Mouse (Mus musculus) neural tube, embryonic 15.5 days (tissue): ENCODE results near the gene Sema4c. TPM values are rescaled to one million over a fixed set of nuclear protein-coding genes. Genes with fewer than 3 reads are reported as not detected.
A peak's percentile ranks its signal among the peaks of the same experiment; 100 is the strongest.

Experiments
- ATAC-seq: fragments of 200-750 bp; cut with Nextera tagmentation; 2 replicates; pipeline ENCODE4 v1.8.0; 2017; ENCODE audit warnings: mild to moderate bottlenecking, moderate TSS enrichment, moderate library complexity; ENCODE audit not compliant: low FRiP score
- H3K27ac ChIP-seq: fragments of 300-500 bp; sonication (generic); replicated peaks from 2 replicates; pipeline ENCODE4 v1.5.1; 2015; ENCODE audit warnings: mild to moderate bottlenecking, inconsistent platforms
- H3K27me3 ChIP-seq: fragments of 300-500 bp; sonication (generic); replicated peaks from 2 replicates; pipeline ENCODE4 v1.6.1; 2015; ENCODE audit warnings: inconsistent platforms
- H3K36me3 ChIP-seq: fragments of 300-500 bp; sonication (generic); 2 replicates; pipeline ENCODE4 v1.6.1; 2015; ENCODE audit warnings: inconsistent platforms
- H3K4me1 ChIP-seq: fragments of 300-500 bp; sonication (generic); 2 replicates; pipeline ENCODE4 v1.6.1; 2015; ENCODE audit warnings: inconsistent platforms
- H3K4me2 ChIP-seq: fragments of 300-500 bp; sonication (generic); 2 replicates; pipeline ENCODE4 v1.6.1; 2015; ENCODE audit warnings: inconsistent platforms, mild to moderate bottlenecking, moderate library complexity
- H3K4me3 ChIP-seq: fragments of 300-500 bp; sonication (generic); replicated peaks from 2 replicates; pipeline ENCODE4 v1.5.1; 2015; ENCODE audit warnings: mild to moderate bottlenecking, inconsistent platforms
- H3K9ac ChIP-seq: fragments of 300-500 bp; sonication (generic); replicated peaks from 2 replicates; pipeline ENCODE4 v1.6.1; 2015; ENCODE audit warnings: mild to moderate bottlenecking, inconsistent platforms
- H3K9me3 ChIP-seq: fragments of 300-500 bp; sonication (generic); replicated peaks from 2 replicates; pipeline ENCODE4 v1.6.1; 2016; ENCODE audit warnings: inconsistent platforms
- WGBS: fragments of 180-500 bp; shearing (Covaris S2); methylation state at CpG from one replicate; pipeline ENCODE4 v1.1.7; 2015; ENCODE audit warnings: mixed read lengths; 5-methylcytosine and 5-hydroxymethylcytosine counted together
- polyA plus RNA-seq: library from polyadenylated mRNA; unstranded; fragments of >200 nt; fragmentation: Nextera tagmentation; extraction: Ambion mirVana; gene quantifications from 2 replicates; pipeline ENCODE4 v1.2.1, GENCODE M21; 2015

The Sema4c gene
- polyA plus RNA-seq, 1 experiment from 2014 or later, result 20.8 TPM

DNA sequence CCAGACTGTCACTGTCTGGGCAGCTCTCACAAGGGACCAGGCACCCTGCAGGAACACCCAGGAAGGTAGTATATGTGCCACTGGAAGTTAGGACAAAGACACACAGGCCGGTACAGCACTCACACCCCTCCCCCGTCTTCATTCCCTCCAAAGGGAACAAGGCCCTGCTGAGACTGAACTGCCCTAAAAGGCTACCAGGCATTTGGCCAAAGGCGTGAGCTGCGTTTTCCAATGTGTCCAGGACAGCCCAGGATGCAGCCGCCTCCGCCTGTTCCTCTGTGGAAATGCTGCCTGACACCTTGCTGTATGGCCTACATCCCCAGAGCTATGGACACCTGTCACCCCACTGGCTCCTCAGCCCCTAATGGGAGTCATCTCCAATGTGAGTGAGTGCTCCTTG lies 31.3 kb upstream of the Sema4c start:
- no peak for ATAC-seq
- Histone ChIP-seq H3K36me3 (no peaks in the 10 kb centered on the region), H3K9ac (no peak overlapping the region), H3K27me3 (no peaks in the 10 kb centered on the region), H3K4me1 (peaks cover 27% of the 10 kb centered on the region), H3K4me3 (no peak overlapping the region), H3K27ac (peak overlapping the region; percentile 28), H3K4me2 (no peak overlapping the region), H3K9me3 (no peaks in the 10 kb centered on the region)
- 47% methylated on average over 6 of the region's 6 CpGs for WGBS

GRCm38 (mm10) chr1:36588476-36589450 lies 30.6 kb upstream of the Sema4c start:
- no peak overlapping the region for H3K9ac ChIP-seq
- no peaks in the 10 kb centered on the region for H3K36me3 ChIP-seq
- H3K4me1 ChIP-seq, result peaks cover 27% of the 10 kb centered on the region
- H3K9me3 ChIP-seq, result no peaks in the 10 kb centered on the region
- WGBS, result 67% methylated on average over 13 of the region's 13 CpGs
- no peak for ATAC-seq
- peak overlapping the region; percentile 28; the same call in 1 of the 2 replicates for H3K27ac ChIP-seq
- peaks cover 3% of the 10 kb centered on the region; the same call in 1 of the 2 replicates for H3K27me3 ChIP-seq
- H3K4me2 ChIP-seq, result no peak overlapping the region
- H3K4me3 ChIP-seq, result no peak overlapping the region

DNA sequence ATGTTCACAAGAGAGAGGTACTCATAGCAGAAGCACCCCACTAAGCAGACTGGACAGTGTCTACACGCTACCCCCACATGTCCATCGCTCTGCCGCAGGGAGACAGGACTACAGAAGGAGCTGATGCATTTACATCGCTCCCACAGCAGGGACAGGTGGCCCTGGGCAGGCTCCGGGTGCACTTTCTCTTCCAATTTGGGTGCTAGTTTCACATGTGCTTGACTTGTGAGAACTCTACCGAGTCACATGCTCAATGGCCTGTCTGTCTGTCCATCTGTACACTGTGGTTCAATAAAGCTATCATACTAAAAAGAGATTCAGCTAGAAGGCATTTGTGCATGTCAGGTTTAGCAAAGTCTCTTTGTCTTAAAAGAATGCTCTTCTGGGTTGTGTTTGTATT lies 29.7 kb upstream of the Sema4c start:
- Histone ChIP-seq H3K4me1 (peaks cover 27% of the 10 kb centered on the region), H3K27ac (no peak overlapping the region), H3K36me3 (no peaks in the 10 kb centered on the region), H3K9me3 (no peaks in the 10 kb centered on the region), H3K9ac (no peak overlapping the region), H3K4me3 (no peak overlapping the region), H3K4me2 (no peak overlapping the region), H3K27me3 (peaks cover 10% of the 10 kb centered on the region)
- ATAC-seq, result no peak
- 92% methylated on average over 6 of the region's 6 CpGs for WGBS

GRCm38 (mm10) chr1:36586288-36586687 lies 28.1 kb upstream of the Sema4c start:
- peaks cover 30% of the 10 kb centered on the region for H3K4me1 ChIP-seq
- no peak overlapping the region for H3K4me2 ChIP-seq
- H3K4me3 ChIP-seq, result no peak overlapping the region
- no peak overlapping the region for H3K9ac ChIP-seq
- H3K9me3 ChIP-seq, result no peaks in the 10 kb centered on the region
- 34% methylated on average over 4 of the region's 4 CpGs for WGBS
- H3K27ac ChIP-seq, result no peak overlapping the region
- no peak for ATAC-seq
- H3K36me3 ChIP-seq, result no peaks in the 10 kb centered on the region
- peaks cover 10% of the 10 kb centered on the region for H3K27me3 ChIP-seq

- Histone ChIP-seq H3K9me3 (no peaks in the 10 kb centered on the region), H3K27ac (no peak overlapping the region), H3K4me2 (no peak overlapping the region), H3K4me1 (peaks cover 26% of the 10 kb centered on the region), H3K9ac (no peak overlapping the region), H3K27me3 (peaks cover 10% of the 10 kb centered on the region), H3K4me3 (no peak overlapping the region), H3K36me3 (no peaks in the 10 kb centered on the region)
- no peak for ATAC-seq
- WGBS, result 85% methylated on average over 8 of the region's 8 CpGs
Observed at GRCm38 (mm10) chr1:36583408-36584116, 25.4 kb upstream of the Sema4c start.

DNA sequence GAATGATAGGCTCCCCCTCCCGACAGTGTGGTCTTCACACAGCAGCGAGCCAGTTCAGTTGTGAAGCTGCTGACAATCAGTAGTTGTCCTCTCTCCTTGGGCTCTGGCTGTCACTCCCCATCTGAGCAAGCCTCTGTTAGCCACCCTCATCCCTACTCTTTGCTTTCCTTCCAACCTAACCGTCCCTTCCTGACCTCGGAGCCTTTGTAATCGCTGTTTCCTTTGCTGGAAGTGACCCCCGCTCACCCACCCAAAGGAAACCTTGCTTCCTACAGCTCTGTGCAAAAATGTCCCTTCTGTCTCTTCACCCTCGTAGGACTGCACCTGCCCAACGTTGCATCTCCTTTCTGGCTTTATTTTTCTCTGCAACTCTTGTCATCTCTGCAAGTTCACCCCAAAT lies 24.1 kb upstream of the Sema4c start:
- H3K9ac ChIP-seq, result no peak overlapping the region
- H3K27ac ChIP-seq, result no peak overlapping the region
- no peak overlapping the region for H3K4me2 ChIP-seq
- WGBS, result 86% methylated on average over 8 of the region's 8 CpGs
- peaks cover 22% of the 10 kb centered on the region for H3K4me1 ChIP-seq
- peaks cover 10% of the 10 kb centered on the region for H3K27me3 ChIP-seq
- no peaks in the 10 kb centered on the region for H3K9me3 ChIP-seq
- no peak for ATAC-seq
- no peaks in the 10 kb centered on the region for H3K36me3 ChIP-seq
- no peak overlapping the region for H3K4me3 ChIP-seq

GRCm38 (mm10) chr1:36581260-36581659 lies 23.1 kb upstream of the Sema4c start:
- Histone ChIP-seq H3K4me3 (no peak overlapping the region), H3K27ac (peak overlapping the region; percentile 87), H3K9ac (no peak overlapping the region), H3K4me1 (peaks cover 26% of the 10 kb centered on the region), H3K27me3 (peaks cover 10% of the 10 kb centered on the region), H3K9me3 (no peaks in the 10 kb centered on the region), H3K4me2 (peak overlapping the region; percentile 44), H3K36me3 (no peaks in the 10 kb centered on the region)
- no peak for ATAC-seq
- WGBS, result 36% methylated on average over 5 of the region's 5 CpGs

DNA sequence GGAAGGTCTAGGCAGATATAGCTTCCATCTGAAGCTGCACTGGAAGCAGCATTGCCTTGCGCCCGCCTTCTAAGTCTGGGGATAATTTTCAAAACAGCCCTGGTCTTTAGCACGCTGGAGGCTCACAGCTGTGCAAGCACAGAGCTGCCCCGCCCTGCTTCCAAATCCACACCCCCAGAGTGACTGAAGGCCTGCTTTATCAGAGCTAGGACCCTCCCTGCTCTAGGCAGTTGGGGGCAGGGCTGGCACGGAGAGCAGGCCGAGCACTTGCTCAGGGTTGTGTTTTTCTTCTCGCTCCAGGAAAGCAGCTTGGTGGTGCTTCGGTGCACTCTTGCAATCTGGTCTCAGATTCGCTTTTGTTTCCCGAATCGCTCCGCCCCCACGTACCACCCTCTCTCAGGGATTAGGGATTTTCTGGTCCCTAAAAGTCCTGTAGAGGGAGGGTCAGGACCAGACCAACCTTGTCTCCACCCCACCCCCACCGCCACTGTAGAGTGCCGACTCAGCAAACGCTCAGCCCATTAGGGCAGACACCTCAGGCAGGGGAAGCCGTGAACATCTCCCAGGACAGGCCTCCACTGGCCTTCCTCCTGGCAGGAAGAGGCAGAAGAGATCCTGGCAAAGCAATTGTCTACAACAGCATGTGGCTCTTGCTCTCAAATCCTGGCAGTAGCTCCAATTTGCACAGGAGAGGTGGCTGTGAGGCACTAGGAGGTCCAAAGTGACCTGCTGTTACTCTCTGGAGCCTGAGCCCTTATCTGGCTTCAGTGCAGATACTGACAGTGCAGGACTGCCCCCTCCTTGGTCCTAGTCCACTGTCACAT lies 22.4 kb upstream of the Sema4c start:
- peak; percentile 79 for ATAC-seq
- peaks cover 27% of the 10 kb centered on the region for H3K4me1 ChIP-seq
- H3K4me3 ChIP-seq, result 0 out of 2 replicates have a peak overlapping the region, but pooled peaks have one; percentile 5
- no peaks in the 10 kb centered on the region for H3K36me3 ChIP-seq
- H3K9ac ChIP-seq, result peak overlapping the region; percentile 37; the same call in 1 of the 2 replicates
- no peaks in the 10 kb centered on the region for H3K9me3 ChIP-seq
- H3K27ac ChIP-seq, result peak overlapping the region; percentile 87
- H3K4me2 ChIP-seq, result peak overlapping the region; percentile 44
- 4% methylated on average over 17 of the region's 17 CpGs for WGBS
- peaks cover 10% of the 10 kb centered on the region for H3K27me3 ChIP-seq

GRCm38 (mm10) chr1:36579974-36580383 lies 21.8 kb upstream of the Sema4c start:
- no peaks in the 10 kb centered on the region for H3K9me3 ChIP-seq
- peak; percentile 56 for ATAC-seq
- peaks cover 10% of the 10 kb centered on the region for H3K27me3 ChIP-seq
- H3K4me1 ChIP-seq, result peaks cover 27% of the 10 kb centered on the region
- 38% methylated on average over 6 of the region's 6 CpGs for WGBS
- no peaks in the 10 kb centered on the region for H3K36me3 ChIP-seq
- H3K27ac ChIP-seq, result peak overlapping the region; percentile 87
- H3K9ac ChIP-seq, result peak overlapping the region; percentile 37
- peak overlapping the region; percentile 44 for H3K4me2 ChIP-seq
- 0 out of 2 replicates have a peak overlapping the region, but pooled peaks have one; percentile 5 for H3K4me3 ChIP-seq

DNA sequence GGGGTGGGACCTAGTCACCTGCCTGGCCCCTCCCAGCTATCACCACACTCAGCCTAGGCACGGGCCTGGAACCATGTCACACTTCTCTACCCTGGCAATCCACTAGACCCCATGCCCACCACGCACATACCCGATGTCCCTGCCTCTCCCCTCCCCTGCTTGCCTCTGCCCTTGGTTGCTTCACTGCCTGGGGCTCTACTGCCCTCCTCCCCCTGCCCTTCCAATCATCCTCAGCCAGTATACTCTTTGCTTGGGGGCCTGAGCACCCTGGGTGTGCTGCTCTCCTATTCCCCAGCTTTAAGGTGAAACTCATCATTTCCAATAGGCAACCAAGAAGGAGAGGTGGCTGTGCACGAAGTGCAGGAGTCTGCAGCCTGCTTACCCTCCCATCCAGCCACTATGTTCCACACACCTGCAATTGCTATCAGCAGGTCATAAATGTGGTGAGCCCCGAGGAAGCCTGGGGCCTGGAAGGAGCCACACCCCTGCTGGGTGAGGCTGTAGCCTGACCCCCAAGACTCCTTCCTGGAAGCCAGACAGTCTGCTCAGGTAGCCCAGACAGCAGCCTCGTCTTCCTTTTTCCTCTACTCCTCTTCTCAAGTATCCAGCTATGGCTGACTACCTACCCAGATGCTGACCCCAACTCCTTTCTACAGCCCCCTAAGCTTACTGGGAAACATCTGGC lies 19.0 kb upstream of the Sema4c start:
- no peaks in the 10 kb centered on the region for H3K36me3 ChIP-seq
- peaks cover 33% of the 10 kb centered on the region for H3K4me1 ChIP-seq
- H3K4me3 ChIP-seq, result no peak overlapping the region
- H3K27me3 ChIP-seq, result no peaks in the 10 kb centered on the region
- no peak overlapping the region for H3K27ac ChIP-seq
- no peak overlapping the region for H3K4me2 ChIP-seq
- H3K9ac ChIP-seq, result no peak overlapping the region
- WGBS, result 57% methylated on average over 6 of the region's 6 CpGs
- no peak for ATAC-seq
- no peaks in the 10 kb centered on the region for H3K9me3 ChIP-seq

DNA sequence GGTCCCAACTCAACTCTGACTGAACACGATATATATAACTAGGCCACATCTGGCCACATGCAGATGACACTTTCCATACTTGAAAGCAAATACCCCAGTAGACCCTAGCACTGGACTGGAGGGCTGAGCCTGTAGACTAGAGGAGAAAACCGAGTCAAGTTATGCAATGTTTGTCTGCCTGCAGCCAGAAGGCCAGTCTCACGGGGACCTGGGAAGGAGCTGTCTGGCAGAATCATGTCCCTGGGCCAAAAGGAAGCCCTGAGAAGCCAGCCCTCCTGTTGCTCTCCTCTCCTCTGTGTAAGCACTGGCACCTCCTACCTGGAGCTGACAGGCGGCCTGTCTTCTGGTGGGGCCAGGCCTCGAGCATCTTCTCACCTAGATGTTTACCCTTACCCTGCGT lies 17.2 kb upstream of the Sema4c start:
- H3K27me3 ChIP-seq, result no peaks in the 10 kb centered on the region
- no peak overlapping the region for H3K9ac ChIP-seq
- WGBS, result 74% methylated on average over 6 of the region's 6 CpGs
- H3K4me3 ChIP-seq, result no peak overlapping the region
- ATAC-seq, result no peak
- peaks cover 20% of the 10 kb centered on the region for H3K4me1 ChIP-seq
- H3K9me3 ChIP-seq, result no peaks in the 10 kb centered on the region
- no peak overlapping the region for H3K27ac ChIP-seq
- no peak overlapping the region for H3K4me2 ChIP-seq
- H3K36me3 ChIP-seq, result no peaks in the 10 kb centered on the region
